Mouse (Mus musculus) intestine, postnatal 0 days (tissue): ENCODE results near the gene Cacul1. TPM values are rescaled to one million over a fixed set of nuclear protein-coding genes. Genes with fewer than 3 reads are reported as not detected.

ENCODE experiments used
- ATAC-seq: fragments of 200-750 bp; cut with Nextera tagmentation; 2 replicates; pipeline ENCODE4 v1.8.0; 2017; ENCODE audit warnings: mild to moderate bottlenecking, moderate TSS enrichment, moderate library complexity
- H3K27ac ChIP-seq: fragments of 300-500 bp; sonication (generic); 2 replicates; pipeline ENCODE4 v1.5.1; 2014; ENCODE audit warnings: mild to moderate bottlenecking, low read depth, low read length, moderate library complexity
- H3K27me3 ChIP-seq: fragments of 300-500 bp; sonication (generic); replicated peaks from 2 replicates; pipeline ENCODE4 v1.6.1; 2014; ENCODE audit warnings: low read length, mixed read lengths; ENCODE audit not compliant: control insufficient read depth, insufficient read depth
- H3K36me3 ChIP-seq: fragments of 300-500 bp; sonication (generic); 2 replicates; pipeline ENCODE4 v1.6.1; 2014; ENCODE audit warnings: mild to moderate bottlenecking, moderate library complexity; ENCODE audit not compliant: control insufficient read depth, insufficient read depth
- H3K4me1 ChIP-seq: fragments of 300-500 bp; sonication (generic); replicated peaks from 2 replicates; pipeline ENCODE4 v1.6.1; 2014; ENCODE audit warnings: antibody characterized with exemption, low read length, mixed read lengths; ENCODE audit not compliant: control insufficient read depth, insufficient read depth
- H3K4me2 ChIP-seq: fragments of 300-500 bp; sonication (generic); replicated peaks from 2 replicates; pipeline ENCODE4 v1.6.1; 2014; ENCODE audit warnings: low read depth, mild to moderate bottlenecking, moderate library complexity
- H3K4me3 ChIP-seq: fragments of 300-500 bp; sonication (generic); 2 replicates; pipeline ENCODE4 v1.5.1; 2014; ENCODE audit warnings: low read depth, low read length
- H3K9ac ChIP-seq: fragments of 300-500 bp; sonication (generic); 2 replicates; pipeline ENCODE4 v1.6.1; 2014; ENCODE audit warnings: mild to moderate bottlenecking, low read depth, low read length
- H3K9me3 ChIP-seq: fragments of 300-500 bp; sonication (generic); 2 replicates; pipeline ENCODE4 v1.6.1; 2016; ENCODE audit warnings: mixed run types; ENCODE audit not compliant: control insufficient read depth
- CTCF ChIP-seq: sonication (generic); IDR thresholded peaks from 2 replicates; pipeline ENCODE4 v1.5.1; 2016; ENCODE audit warnings: low read depth, mild to moderate bottlenecking, control low read depth, antibody characterized with exemption, moderate library complexity
- WGBS: fragments of 180-500 bp; shearing (Covaris S2); extraction: QIAGEN DNeasy Blood & Tissue Kit; methylation state at CpG from one replicate; pipeline ENCODE4 v1.1.7; 2014; 5-methylcytosine and 5-hydroxymethylcytosine counted together
- polyA plus RNA-seq: library from polyadenylated mRNA; unstranded; fragments of >200 nt; fragmentation: Nextera tagmentation; extraction: Ambion mirVana; gene quantifications from 2 replicates; pipeline ENCODE4 v1.2.1, GENCODE M21; 2015

Gene Cacul1
- polyA plus RNA-seq, 1 experiment from 2014 or later: 11.8 TPM

DNA sequence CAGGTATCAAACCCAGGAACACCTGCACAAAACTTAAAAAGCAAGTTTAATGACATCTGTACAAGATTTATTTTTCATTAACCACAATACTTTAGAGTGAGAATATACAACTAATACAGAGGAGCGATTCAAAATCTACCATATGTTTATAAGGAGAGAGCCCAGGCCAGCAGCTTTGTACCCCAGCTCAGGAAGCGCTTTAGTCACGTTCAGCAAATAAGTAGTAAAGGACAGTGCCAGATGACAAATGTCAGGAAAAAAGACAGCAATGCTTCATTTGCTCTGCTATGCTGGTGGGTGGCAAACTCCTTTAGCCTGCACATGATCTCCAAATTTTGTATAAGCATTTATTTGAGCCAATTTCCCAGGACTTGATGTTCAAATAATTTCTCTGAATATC, 56.1 kb downstream of the Cacul1 start:
- Histone ChIP-seq H3K4me2 (no peak overlapping the region), H3K4me3 (no peak overlapping the region), H3K4me1 (no peaks in the 10 kb centered on the region), H3K9ac (no peak overlapping the region), H3K27ac (no peak overlapping the region), H3K27me3 (no peaks in the 10 kb centered on the region), H3K36me3 (peaks cover 13% of the 10 kb centered on the region), H3K9me3 (no peaks in the 10 kb centered on the region)
- ATAC-seq: no peak
- 81% methylated on average over 3 of the region's 3 CpGs for WGBS
- TF ChIP-seq CTCF: no peak

DNA sequence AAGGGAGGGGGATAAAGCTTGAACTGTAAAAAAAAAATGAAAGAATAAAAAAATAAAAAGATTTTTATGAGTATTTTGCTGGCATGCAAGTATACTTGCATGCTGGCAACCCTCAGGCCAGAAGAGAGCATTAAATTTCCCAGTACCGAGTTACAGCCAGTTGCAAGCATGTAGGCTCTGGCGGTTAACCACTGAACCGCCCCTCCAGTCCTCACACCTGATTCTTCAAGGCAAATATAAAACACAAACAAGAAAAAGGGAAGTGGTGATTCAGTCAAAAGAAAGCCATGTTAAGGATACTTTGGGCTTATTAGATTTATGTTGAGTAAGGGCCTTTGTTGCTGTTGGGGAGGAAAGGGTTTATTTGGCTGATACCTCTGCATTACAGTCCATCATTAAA, 60.7 kb downstream of the Cacul1 start:
- no peak for ATAC-seq
- 94% methylated on average over 3 of the region's 3 CpGs for WGBS
- no peaks in the 10 kb centered on the region for H3K27me3 ChIP-seq
- no peak for TF ChIP-seq CTCF
- H3K4me2 ChIP-seq: no peak overlapping the region
- H3K4me1 ChIP-seq: no peaks in the 10 kb centered on the region
- H3K9ac ChIP-seq: no peak overlapping the region
- no peaks in the 10 kb centered on the region for H3K36me3 ChIP-seq
- no peak overlapping the region for H3K27ac ChIP-seq
- no peak overlapping the region for H3K4me3 ChIP-seq
- H3K9me3 ChIP-seq: no peaks in the 10 kb centered on the region

GRCm38 (mm10) chr19:60515064-60515463, 65.8 kb downstream of the Cacul1 start:
- no peak for ATAC-seq

GRCm38 (mm10) chr19:60513431-60513830, 67.4 kb downstream of the Cacul1 start:
- no peaks in the 10 kb centered on the region for H3K4me1 ChIP-seq
- no peaks in the 10 kb centered on the region for H3K27me3 ChIP-seq
- H3K9ac ChIP-seq: no peak overlapping the region
- H3K4me3 ChIP-seq: no peak overlapping the region
- no peak overlapping the region for H3K27ac ChIP-seq
- H3K9me3 ChIP-seq: no peaks in the 10 kb centered on the region
- WGBS: 53% methylated on average over 3 of the region's 3 CpGs
- no peak for ATAC-seq
- no peaks in the 10 kb centered on the region for H3K36me3 ChIP-seq
- TF ChIP-seq CTCF: peak; percentile 43; the same call in 1 of the 2 replicates
- H3K4me2 ChIP-seq: no peak overlapping the region

More at GRCm38 (mm10) chr19:60515064-60515463, 65.8 kb downstream of the Cacul1 start:
- H3K27ac ChIP-seq: no peak overlapping the region
- no peak for TF ChIP-seq CTCF
- H3K4me2 ChIP-seq: no peak overlapping the region
- no peaks in the 10 kb centered on the region for H3K27me3 ChIP-seq
- no peak overlapping the region for H3K4me3 ChIP-seq
- no peaks in the 10 kb centered on the region for H3K9me3 ChIP-seq
- H3K36me3 ChIP-seq: no peaks in the 10 kb centered on the region
- H3K9ac ChIP-seq: no peak overlapping the region
- WGBS: 58% methylated on average over 2 of the region's 2 CpGs
- no peaks in the 10 kb centered on the region for H3K4me1 ChIP-seq

GRCm38 (mm10) chr19:60500209-60500608, 80.6 kb downstream of the Cacul1 start:
- Histone ChIP-seq H3K27me3 (no peaks in the 10 kb centered on the region), H3K4me1 (no peaks in the 10 kb centered on the region), H3K27ac (no peak overlapping the region), H3K9ac (no peak overlapping the region), H3K9me3 (no peaks in the 10 kb centered on the region), H3K4me2 (no peak overlapping the region), H3K36me3 (no peaks in the 10 kb centered on the region), H3K4me3 (no peak overlapping the region)
- ATAC-seq: no peak
- TF ChIP-seq CTCF: no peak

DNA sequence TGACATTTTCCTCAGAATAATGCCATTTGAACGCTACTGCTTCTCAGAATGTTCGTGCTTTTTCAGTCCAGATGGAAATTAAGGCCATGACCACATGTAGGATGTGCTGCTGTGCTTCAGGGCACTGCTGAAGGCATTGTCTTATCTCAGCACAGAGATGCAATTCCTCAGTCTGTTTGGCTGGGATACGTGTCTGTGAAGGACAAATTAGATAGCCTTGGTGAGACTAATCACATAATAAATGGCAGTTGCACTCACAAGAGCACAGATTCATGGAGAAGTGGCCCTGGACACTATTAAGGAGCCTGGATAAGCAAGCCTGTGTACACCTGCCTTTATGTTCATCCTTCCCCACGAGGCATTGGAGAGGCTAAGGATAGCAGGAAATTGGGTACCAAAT, 83.7 kb downstream of the Cacul1 start:
- Histone ChIP-seq H3K27me3 (no peaks in the 10 kb centered on the region), H3K36me3 (no peaks in the 10 kb centered on the region), H3K4me3 (no peak overlapping the region), H3K9ac (no peak overlapping the region), H3K4me1 (no peaks in the 10 kb centered on the region), H3K27ac (no peak overlapping the region), H3K4me2 (no peak overlapping the region), H3K9me3 (no peaks in the 10 kb centered on the region)
- no peak for ATAC-seq
- 72% methylated on average over 4 of the region's 4 CpGs for WGBS
- no peak for TF ChIP-seq CTCF

DNA sequence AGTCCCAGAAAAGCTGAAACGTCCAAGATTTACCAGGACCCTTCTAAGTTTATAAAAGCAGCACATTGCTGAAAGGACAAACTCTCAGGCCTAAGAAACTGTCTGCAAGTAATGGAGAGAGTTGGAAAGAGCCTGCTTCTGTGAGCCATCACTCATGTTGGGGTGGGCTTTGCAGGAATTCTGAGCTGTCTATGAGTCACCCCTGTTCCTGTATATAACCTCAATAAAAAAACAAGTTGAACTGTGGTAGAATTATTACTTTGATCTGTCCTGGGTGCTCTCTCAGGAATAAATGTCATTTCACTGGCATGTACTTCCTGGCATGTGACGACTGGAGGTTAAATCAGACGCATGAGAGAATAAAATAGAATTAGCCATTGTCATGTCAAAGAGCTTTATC, 85.1 kb downstream of the Cacul1 start:
- no peak overlapping the region for H3K4me3 ChIP-seq
- no peak for TF ChIP-seq CTCF
- no peak for ATAC-seq
- no peaks in the 10 kb centered on the region for H3K4me1 ChIP-seq
- H3K27me3 ChIP-seq: no peaks in the 10 kb centered on the region
- WGBS: 50% methylated on average over 3 of the region's 3 CpGs
- H3K27ac ChIP-seq: no peak overlapping the region
- no peak overlapping the region for H3K9ac ChIP-seq
- no peaks in the 10 kb centered on the region for H3K9me3 ChIP-seq
- no peaks in the 10 kb centered on the region for H3K36me3 ChIP-seq
- no peak overlapping the region for H3K4me2 ChIP-seq
